Mouse (Mus musculus) left cerebral cortex, adult 2 months (tissue): ENCODE results near the gene Dync1i2. TPM values are rescaled to one million over a fixed set of nuclear protein-coding genes. Genes with fewer than 3 reads are reported as not detected.

Experiments
- DNase-seq, 2 experiments: peaks; one replicate each; pipeline ENCODE4 v3.0.0; 2021 to 2022; ENCODE audit warnings: low spot score in 2 of 2, mixed read lengths in 1 of 2; ENCODE audit errors: extremely low spot score in 1 of 2
- H3K27ac ChIP-seq: fragments of 200-600 bp; 2 replicates; pipeline ENCODE4 v1.8.1; 2022
- H3K4me3 ChIP-seq: fragments of 200-600 bp; 2 replicates; pipeline ENCODE4 v1.8.1; 2022
- CTCF ChIP-seq: fragments of 200-600 bp; IDR thresholded peaks from 2 replicates; pipeline ENCODE4 v1.8.1; 2022; ENCODE audit warnings: antibody characterized with exemption, mild to moderate bottlenecking, moderate library complexity
- intact Hi-C: fragments of 180-260 bp; cut with DNase I; formaldehyde crosslinking; loops from one replicate; pipeline ENCODE4 v1.15.1; 2025
- total RNA-seq, 2 experiments: library from RNA; stranded (reverse); gene quantifications; 2 replicates each; pipeline ENCODE4 v1.2.3; 2021

The Dync1i2 gene
- total RNA-seq, 2 experiments from 2014 or later: 129 to 136 TPM

- no peak for TF ChIP-seq CTCF
- intact Hi-C loops: no loop called here
- DNase-seq: peak; percentile 43 to 56
- no peak overlapping the region for H3K27ac ChIP-seq
- no peak overlapping the region for H3K4me3 ChIP-seq
Observed at GRCm38 (mm10) chr2:71278791-71279775, 67.6 kb downstream of the Dync1i2 start.

DNA sequence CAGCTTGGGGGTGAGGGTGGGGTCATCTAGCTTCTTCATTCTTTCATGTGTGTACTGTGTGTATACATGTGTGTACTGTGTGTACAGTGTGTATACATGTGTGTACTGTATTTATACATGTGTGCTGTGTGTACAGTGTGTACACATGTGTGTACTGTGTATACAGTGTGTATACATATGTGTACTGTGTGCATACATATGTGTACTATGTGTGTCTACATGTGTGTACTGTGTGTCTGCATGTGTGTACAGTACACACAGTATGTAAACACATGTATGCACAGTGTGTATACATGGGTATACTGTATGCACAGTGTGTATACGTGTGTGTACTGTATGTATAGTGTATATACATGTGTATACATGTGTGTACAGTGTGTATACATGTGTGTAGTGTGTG, 70.5 kb downstream of the Dync1i2 start:
- no peak for TF ChIP-seq CTCF
- H3K4me3 ChIP-seq: no peak overlapping the region
- no peak overlapping the region for H3K27ac ChIP-seq
- no peak for DNase-seq
- intact Hi-C loops: no loop called here

DNA sequence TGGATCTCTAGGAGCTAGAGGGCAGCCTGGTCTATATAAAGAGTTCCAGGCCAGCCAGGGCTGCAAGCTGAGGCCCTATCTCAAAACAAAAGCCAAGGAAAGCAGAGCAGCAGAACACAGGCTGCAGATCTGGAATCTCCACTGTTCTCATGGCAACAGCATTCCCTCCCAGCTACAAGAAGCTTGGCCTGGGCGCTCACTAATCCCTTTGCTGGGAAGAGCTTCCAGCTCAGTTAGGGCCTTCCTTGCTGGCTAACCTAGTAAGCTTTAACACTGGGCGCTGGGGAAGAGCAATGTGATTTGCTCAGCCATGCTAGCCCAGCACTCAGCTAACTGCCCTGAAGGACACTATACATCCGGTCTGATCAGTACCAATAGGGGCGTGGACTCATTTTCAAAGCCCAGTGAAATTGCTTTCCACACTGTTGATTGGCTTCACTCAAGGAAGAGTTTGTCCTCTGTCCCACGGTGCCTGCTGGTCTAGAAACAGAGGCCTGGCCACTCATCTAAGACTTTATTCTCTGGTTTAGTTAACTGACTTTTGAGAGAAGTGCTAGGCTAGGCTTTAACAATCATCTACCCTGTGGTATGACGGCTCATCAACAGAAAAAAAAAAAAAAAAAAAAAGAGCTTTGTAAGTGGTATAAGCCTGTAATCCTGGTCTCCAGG, 78.7 kb downstream of the Dync1i2 start:
- H3K4me3 ChIP-seq: no peak overlapping the region
- intact Hi-C loops: no loop called here
- peak overlapping the region; percentile 61 for H3K27ac ChIP-seq
- TF ChIP-seq CTCF: no peak
- DNase-seq: peak; percentile 26 to 41

- no peak for DNase-seq
- Histone ChIP-seq H3K4me3 (no peak overlapping the region), H3K27ac (no peak overlapping the region)
- TF ChIP-seq CTCF: no peak
- intact Hi-C loops: no loop called here
Observed at GRCm38 (mm10) chr2:71291566-71291965, 80.1 kb downstream of the Dync1i2 start.

DNA sequence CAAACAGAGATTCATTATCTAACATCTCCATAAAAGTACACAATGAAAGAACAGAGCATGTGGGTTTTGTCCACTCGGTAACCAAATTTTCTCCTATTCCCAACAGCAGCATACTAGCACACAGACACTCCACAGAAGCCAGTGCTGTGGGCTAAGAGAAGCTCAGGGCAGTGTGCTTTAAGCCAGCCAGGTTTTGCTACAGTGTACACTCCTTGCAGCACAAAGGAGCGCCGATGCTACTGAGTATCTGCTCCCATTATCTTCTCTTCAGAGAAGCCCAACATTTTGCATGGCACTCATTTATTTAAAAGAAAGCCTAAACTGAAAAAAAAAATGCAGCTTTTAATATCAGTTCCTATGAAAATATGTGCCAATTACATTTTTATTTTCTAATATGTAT, 82.5 kb downstream of the Dync1i2 start:
- TF ChIP-seq CTCF: no peak
- intact Hi-C loops: no loop called here
- DNase-seq: no peak
- Histone ChIP-seq H3K27ac (no peak overlapping the region), H3K4me3 (no peak overlapping the region)

DNA sequence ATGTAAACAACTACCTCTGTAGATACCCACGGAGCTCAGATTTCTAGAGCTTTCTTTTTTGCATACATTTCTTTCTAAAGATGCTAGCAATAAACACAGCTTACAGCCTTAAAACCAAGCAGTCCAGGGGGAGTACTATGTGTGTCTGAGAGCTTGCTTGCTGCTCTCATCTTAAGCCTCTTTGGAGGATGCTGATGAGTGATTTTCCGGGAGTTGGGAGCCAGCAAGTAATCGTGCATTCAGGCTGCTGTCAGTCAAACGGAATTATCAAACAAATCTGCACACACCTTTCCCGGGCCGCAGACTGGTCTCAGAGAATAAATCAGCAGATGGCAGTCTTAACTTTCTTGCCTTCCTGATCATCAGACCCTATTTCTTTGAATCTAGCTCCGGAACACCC, 83.0 kb downstream of the Dync1i2 start:
- DNase-seq: no peak
- no peak overlapping the region for H3K4me3 ChIP-seq
- H3K27ac ChIP-seq: no peak overlapping the region
- intact Hi-C loops: no loop called here
- TF ChIP-seq CTCF: no peak

GRCm38 (mm10) chr2:71295844-71296243, 84.3 kb downstream of the Dync1i2 start:
- intact Hi-C loops: no loop called here

DNA sequence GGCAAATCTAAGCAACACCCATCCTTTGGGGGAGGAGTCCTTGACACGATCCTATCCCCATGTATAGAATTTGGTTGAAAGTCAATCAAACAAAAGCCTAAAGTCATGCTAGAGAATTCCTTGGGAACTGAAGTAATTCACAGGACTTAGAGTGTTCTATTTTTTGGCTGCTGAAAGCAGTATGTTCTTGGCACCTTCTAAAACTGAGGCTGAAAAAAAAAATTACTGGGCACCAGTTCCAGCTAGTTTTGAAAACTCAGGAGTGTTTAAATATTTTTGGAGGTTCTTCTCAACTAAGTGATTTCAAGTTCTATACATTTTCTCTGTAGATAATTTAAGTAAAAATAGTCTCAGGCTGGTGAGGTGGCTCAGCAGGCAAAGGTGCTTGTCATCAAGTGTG, 86.0 kb downstream of the Dync1i2 start:
- no peak for TF ChIP-seq CTCF
- intact Hi-C loops: no loop called here
- no peak for DNase-seq
- H3K4me3 ChIP-seq: no peak overlapping the region
- H3K27ac ChIP-seq: no peak overlapping the region

More at GRCm38 (mm10) chr2:71295844-71296243, 84.3 kb downstream of the Dync1i2 start:
- Histone ChIP-seq H3K4me3 (no peak overlapping the region), H3K27ac (no peak overlapping the region)
- TF ChIP-seq CTCF: no peak
- no peak for DNase-seq

- intact Hi-C loops: no loop called here
- H3K4me3 ChIP-seq: no peak overlapping the region
- DNase-seq: no peak
- H3K27ac ChIP-seq: no peak overlapping the region
- TF ChIP-seq CTCF: peak; percentile 22
Observed at GRCm38 (mm10) chr2:71298729-71299128, 87.2 kb downstream of the Dync1i2 start.

- no peak for DNase-seq
- Histone ChIP-seq H3K27ac (no peak overlapping the region), H3K4me3 (no peak overlapping the region)
- no peak for TF ChIP-seq CTCF
- intact Hi-C loops: no loop called here
Observed at GRCm38 (mm10) chr2:71302156-71302663, 90.7 kb downstream of the Dync1i2 start.

- no peak overlapping the region for H3K4me3 ChIP-seq
- intact Hi-C loops: no loop called here
- no peak overlapping the region for H3K27ac ChIP-seq
- DNase-seq: no peak
- no peak for TF ChIP-seq CTCF
Observed at GRCm38 (mm10) chr2:71303221-71303620, 91.7 kb downstream of the Dync1i2 start.

- no peak for TF ChIP-seq CTCF
- H3K27ac ChIP-seq: no peak overlapping the region
- DNase-seq: no peak
- H3K4me3 ChIP-seq: no peak overlapping the region
- intact Hi-C loops: no loop called here
Observed at GRCm38 (mm10) chr2:71304821-71305220, 93.3 kb downstream of the Dync1i2 start.
